21 mouse cellular contexts compared by ENCODE assay signal in the genomic region with DNA sequence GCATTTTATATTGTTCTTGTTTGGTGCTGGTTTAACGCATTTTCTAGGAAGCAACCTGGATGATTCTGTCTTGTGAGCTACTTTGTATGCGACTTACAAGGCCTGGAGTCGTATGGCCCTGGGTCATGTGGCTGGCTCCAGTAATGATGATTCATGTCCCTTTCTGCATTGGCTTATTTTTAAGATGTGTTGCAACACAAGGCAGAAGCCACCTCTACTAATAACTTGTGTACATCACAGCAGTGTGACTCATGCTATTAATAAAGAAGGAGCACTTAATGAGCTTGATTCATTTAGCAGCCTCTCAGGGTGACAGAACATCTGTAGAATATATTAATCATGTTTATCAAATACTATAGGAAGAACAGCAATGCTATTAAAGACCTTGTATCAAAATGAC.
DNase-seq lines count a peak whose midpoint lies in the region; ATAC-seq and TF ChIP-seq lines count a peak whose summit lies in the region.
"Had no signal": no experiment of that assay in that cellular context is flagged by ENCODE, and none has a peak within 500 bp of the region (broad histone marks: within the 10 kb centered on the region; RNA-seq: fewer than 3 reads in every experiment).

No protein-coding gene starts in this region.

- H3K9ac ChIP-seq in hindbrain, embryonic 15.5 days, result no peak overlapping the region
- no peak overlapping the region for H3K9ac ChIP-seq in hindbrain, embryonic 12.5 days
- H3K9ac ChIP-seq in forebrain, embryonic 14.5 days (ENCODE audit: low read length), result no peak overlapping the region
- H3K9ac ChIP-seq: embryonic facial prominence, embryonic 13.5 days; forebrain, embryonic 12.5 days; forebrain, postnatal 0 days; heart, embryonic 13.5 days had no signal

- peak; percentile 7 for DNase-seq in adrenal gland, adult 2 months
- DNase-seq in adrenal gland, postnatal 36 days, result no peak
- no peak for DNase-seq in gastrocnemius, postnatal 4 days (ENCODE audit: low spot score in 2 of 2)
- no peak for DNase-seq in forebrain, embryonic 14.5 days (ENCODE audit: low spot score)
- DNase-seq: adrenal gland, postnatal 14 days; cerebellum, adult 11-12 months; cerebellum, adult 9-10 months; cerebellum, postnatal 25 days; forebrain, postnatal 0 days; gastrocnemius, postnatal 25 days; heart, adult 11 months; heart, postnatal 36 days; kidney, adult 18-20 months had no signal

- peak; percentile 56; the same call in 1 of the 2 replicates for ATAC-seq in hindbrain, embryonic 15.5 days (ENCODE audit: low FRiP score, low read depth)
- no peak for ATAC-seq in hindbrain, embryonic 12.5 days (ENCODE audit: low FRiP score)
- no peak for ATAC-seq in forebrain, embryonic 14.5 days
- ATAC-seq: forebrain, postnatal 0 days; hindbrain, postnatal 0 days had no signal

- no peaks in the 10 kb centered on the region for H3K4me1 ChIP-seq in hindbrain, embryonic 15.5 days (replicated peaks)
- H3K4me1 ChIP-seq in hindbrain, embryonic 12.5 days, result no peaks in the 10 kb centered on the region
- H3K4me1 ChIP-seq in bone marrow macrophage, adult 2 months (ENCODE audit: control insufficient read depth, insufficient read depth, low read length), result peaks cover 13% of the 10 kb centered on the region
- H3K4me1 ChIP-seq in forebrain, embryonic 14.5 days (ENCODE audit: control insufficient read depth, insufficient read depth, low read length), result no peaks in the 10 kb centered on the region
- H3K4me1 ChIP-seq: embryonic facial prominence, embryonic 13.5 days; forebrain, embryonic 12.5 days; heart, embryonic 13.5 days had no signal

- WGBS in hindbrain, embryonic 15.5 days, result 74% methylated on average over 3 of the region's 3 CpGs
- WGBS in hindbrain, embryonic 12.5 days, result 76% methylated on average over 3 of the region's 3 CpGs
- 83% methylated on average over 3 of the region's 3 CpGs for WGBS in forebrain, embryonic 14.5 days

- no peak for TF ChIP-seq POLR2A in bone marrow macrophage, adult 2 months (IDR thresholded peaks at IDR 0.05; ENCODE audit: borderline replicate concordance, low read depth, low read length)

- no peak for TF ChIP-seq CTCF in bone marrow macrophage, adult 2 months (IDR thresholded peaks at IDR 0.05; ENCODE audit: low read depth, low read length)

- H3K4me2 ChIP-seq in hindbrain, embryonic 15.5 days, result no peak overlapping the region
- no peak overlapping the region for H3K4me2 ChIP-seq in hindbrain, embryonic 12.5 days (replicated peaks)
- H3K4me2 ChIP-seq in forebrain, embryonic 14.5 days (ENCODE audit: low read length), result no peak overlapping the region
- H3K4me2 ChIP-seq: embryonic facial prominence, embryonic 13.5 days; forebrain, embryonic 12.5 days; heart, embryonic 13.5 days had no signal

- H3K27me3 ChIP-seq in hindbrain, embryonic 15.5 days, result no peaks in the 10 kb centered on the region
- no peaks in the 10 kb centered on the region for H3K27me3 ChIP-seq in hindbrain, embryonic 12.5 days
- no peaks in the 10 kb centered on the region for H3K27me3 ChIP-seq in forebrain, embryonic 14.5 days (replicated peaks; ENCODE audit: control insufficient read depth, insufficient read depth, low read length)
- H3K27me3 ChIP-seq: CH12.LX; embryonic facial prominence, embryonic 13.5 days; forebrain, embryonic 12.5 days; heart, embryonic 13.5 days had no signal

- H3K27ac ChIP-seq in hindbrain, embryonic 15.5 days (replicated peaks), result no peak overlapping the region
- H3K27ac ChIP-seq in hindbrain, embryonic 12.5 days, result no peak overlapping the region
- peak overlapping the region; percentile 38 for H3K27ac ChIP-seq in bone marrow macrophage, adult 2 months (ENCODE audit: insufficient read depth, low read depth, low read length)
- no peak overlapping the region for H3K27ac ChIP-seq in forebrain, embryonic 14.5 days (ENCODE audit: low read depth, low read length)
- H3K27ac ChIP-seq: embryonic facial prominence, embryonic 13.5 days; forebrain, embryonic 12.5 days; heart, embryonic 13.5 days; hindbrain, postnatal 0 days had no signal

- H3K9me3 ChIP-seq in hindbrain, embryonic 15.5 days, result no peaks in the 10 kb centered on the region
- H3K9me3 ChIP-seq in hindbrain, embryonic 12.5 days (replicated peaks), result no peaks in the 10 kb centered on the region
- H3K9me3 ChIP-seq in forebrain, embryonic 14.5 days (replicated peaks; ENCODE audit: control insufficient read depth, low read length), result no peaks in the 10 kb centered on the region
- H3K9me3 ChIP-seq: embryonic facial prominence, embryonic 13.5 days; forebrain, embryonic 12.5 days; heart, embryonic 13.5 days had no signal

- H3K4me3 ChIP-seq in hindbrain, embryonic 15.5 days, result no peak overlapping the region
- H3K4me3 ChIP-seq in hindbrain, embryonic 12.5 days, result no peak overlapping the region
- no peak overlapping the region for H3K4me3 ChIP-seq in bone marrow macrophage, adult 2 months (ENCODE audit: insufficient read depth, low read length)
- no peak overlapping the region for H3K4me3 ChIP-seq in forebrain, embryonic 14.5 days (ENCODE audit: low read depth, low read length)
- H3K4me3 ChIP-seq: embryonic facial prominence, embryonic 13.5 days; forebrain, embryonic 12.5 days; heart, embryonic 13.5 days had no signal

- no peaks in the 10 kb centered on the region for H3K36me3 ChIP-seq in hindbrain, embryonic 15.5 days
- no peaks in the 10 kb centered on the region for H3K36me3 ChIP-seq in hindbrain, embryonic 12.5 days
- no peaks in the 10 kb centered on the region for H3K36me3 ChIP-seq in forebrain, embryonic 14.5 days (ENCODE audit: control insufficient read depth, insufficient read depth, low read length)
- H3K36me3 ChIP-seq: embryonic facial prominence, embryonic 13.5 days; forebrain, embryonic 12.5 days; heart, embryonic 13.5 days had no signal
